Mouse (Mus musculus) lung, embryonic 14.5 days (tissue): Measurements from ENCODE around the gene Asgr1. TPM values are rescaled to one million over a fixed set of nuclear protein-coding genes. Genes with fewer than 3 reads are reported as not detected.

Experiments used
- ATAC-seq: fragments of 200-750 bp; cut with Nextera tagmentation; 2 replicates; pipeline ENCODE4 v1.8.0; 2017; ENCODE audit warnings: mild to moderate bottlenecking, moderate TSS enrichment, moderate library complexity; ENCODE audit not compliant: insufficient read depth
- DNase-seq: peaks from one replicate; pipeline ENCODE4 v3.0.0-alpha.2; 2015
- H3K27ac ChIP-seq: fragments of 300-500 bp; sonication (generic); 2 replicates; pipeline ENCODE4 v1.5.1; 2014; ENCODE audit warnings: low read depth, mild to moderate bottlenecking, moderate library complexity
- H3K27me3 ChIP-seq: fragments of 300-500 bp; sonication (generic); 2 replicates; pipeline ENCODE4 v1.6.1; 2014; ENCODE audit warnings: low read length, control low read depth; ENCODE audit not compliant: insufficient read depth
- H3K36me3 ChIP-seq: fragments of 300-500 bp; sonication (generic); 2 replicates; pipeline ENCODE4 v1.6.1; 2014; ENCODE audit warnings: control low read depth; ENCODE audit not compliant: insufficient read depth
- H3K4me1 ChIP-seq: fragments of 300-500 bp; sonication (generic); 2 replicates; pipeline ENCODE4 v1.6.1; 2014; ENCODE audit warnings: antibody characterized with exemption, control low read depth; ENCODE audit not compliant: insufficient read depth
- H3K4me2 ChIP-seq: fragments of 300-500 bp; sonication (generic); 2 replicates; pipeline ENCODE4 v1.6.1; 2014; ENCODE audit warnings: mild to moderate bottlenecking
- H3K4me3 ChIP-seq: fragments of 300-500 bp; sonication (generic); 2 replicates; pipeline ENCODE4 v1.5.1; 2014; ENCODE audit warnings: low read depth, low read length
- H3K9ac ChIP-seq: fragments of 300-500 bp; sonication (generic); 2 replicates; pipeline ENCODE4 v1.6.1; 2014
- H3K9me3 ChIP-seq: fragments of 300-500 bp; sonication (generic); 2 replicates; pipeline ENCODE4 v1.6.1; 2016; ENCODE audit warnings: low read depth, low read length, control low read depth
- CTCF ChIP-seq: IDR thresholded peaks from 2 replicates; pipeline ENCODE4 v1.5.1; 2016; ENCODE audit warnings: antibody characterized with exemption, low read depth
- WGBS: fragments of 180-500 bp; shearing (Covaris S2); extraction: QIAGEN DNeasy Blood & Tissue Kit; methylation state at CpG from one replicate; pipeline ENCODE4 v1.1.7; 2014; 5-methylcytosine and 5-hydroxymethylcytosine counted together
- polyA plus RNA-seq: library from polyadenylated mRNA; unstranded; fragments of >200 nt; fragmentation: Nextera tagmentation; extraction: Ambion mirVana; gene quantifications from 2 replicates; pipeline ENCODE4 v1.2.1, GENCODE M21; 2014

Gene Asgr1
- polyA plus RNA-seq, 1 experiment from 2014 or later: not detected

- no peak for TF ChIP-seq CTCF
- Histone ChIP-seq H3K9me3 (no peaks in the 10 kb centered on the region), H3K4me1 (no peaks in the 10 kb centered on the region), H3K27me3 (no peaks in the 10 kb centered on the region), H3K36me3 (no peaks in the 10 kb centered on the region), H3K4me2 (no peak overlapping the region), H3K9ac (no peak overlapping the region), H3K4me3 (no peak overlapping the region), H3K27ac (no peak overlapping the region)
- WGBS: 32% methylated on average over 2 of the region's 3 CpGs
- DNase-seq: peak; percentile 40
- ATAC-seq: no peak
Measured at GRCm38 (mm10) chr11:70077441-70077840, 23.6 kb downstream of the Asgr1 start.

GRCm38 (mm10) chr11:70079175-70079574 is 25.3 kb downstream of the Asgr1 start:
- Histone ChIP-seq H3K4me2 (no peak overlapping the region), H3K36me3 (no peaks in the 10 kb centered on the region), H3K27me3 (no peaks in the 10 kb centered on the region), H3K9me3 (no peaks in the 10 kb centered on the region), H3K4me1 (no peaks in the 10 kb centered on the region), H3K9ac (no peak overlapping the region), H3K4me3 (no peak overlapping the region), H3K27ac (no peak overlapping the region)
- 46% methylated on average over 6 of the region's 6 CpGs for WGBS
- no peak for TF ChIP-seq CTCF
- DNase-seq (no peak), ATAC-seq (no peak)

- ATAC-seq (no peak), DNase-seq (peak; percentile 34)
- H3K4me3 ChIP-seq: no peak overlapping the region
- WGBS: 72% methylated on average over 7 of the region's 7 CpGs
- no peak for TF ChIP-seq CTCF
- H3K4me1 ChIP-seq: no peaks in the 10 kb centered on the region
- no peak overlapping the region for H3K4me2 ChIP-seq
- H3K27me3 ChIP-seq: no peaks in the 10 kb centered on the region
- no peak overlapping the region for H3K9ac ChIP-seq
- H3K9me3 ChIP-seq: no peaks in the 10 kb centered on the region
- H3K36me3 ChIP-seq: no peaks in the 10 kb centered on the region
- no peak overlapping the region for H3K27ac ChIP-seq
Measured at GRCm38 (mm10) chr11:70079928-70080327, 26.0 kb downstream of the Asgr1 start.

GRCm38 (mm10) chr11:70080803-70081590 is 27.1 kb downstream of the Asgr1 start:
- 78% methylated on average over 15 of the region's 15 CpGs for WGBS
- H3K4me1 ChIP-seq: no peaks in the 10 kb centered on the region

GRCm38 (mm10) chr11:70084563-70084962 is 30.7 kb downstream of the Asgr1 start:
- no peak for ATAC-seq
- H3K9me3 ChIP-seq: no peaks in the 10 kb centered on the region
- WGBS: 78% methylated on average over 8 of the region's 8 CpGs

More at GRCm38 (mm10) chr11:70080803-70081590, 27.1 kb downstream of the Asgr1 start:
- ATAC-seq: no peak
- no peak for DNase-seq
- no peak overlapping the region for H3K4me3 ChIP-seq
- no peaks in the 10 kb centered on the region for H3K36me3 ChIP-seq
- no peak overlapping the region for H3K27ac ChIP-seq
- no peaks in the 10 kb centered on the region for H3K27me3 ChIP-seq
- H3K4me2 ChIP-seq: no peak overlapping the region
- no peaks in the 10 kb centered on the region for H3K9me3 ChIP-seq
- no peak for TF ChIP-seq CTCF
- no peak overlapping the region for H3K9ac ChIP-seq

GRCm38 (mm10) chr11:70091986-70092783 is 38.3 kb downstream of the Asgr1 start, which contains the start of gene Asgr2:
TSS of gene Asgr2 (plus strand) at chr11:70092644.
- DNase-seq (peak; percentile 28), ATAC-seq (no peak)
- TF ChIP-seq CTCF: no peak
- Histone ChIP-seq H3K36me3 (no peaks in the 10 kb centered on the region), H3K9me3 (no peaks in the 10 kb centered on the region), H3K4me2 (no peak within 1 kb of the TSS), H3K4me1 (no peaks in the 10 kb centered on the region), H3K27me3 (no peaks in the 10 kb centered on the region), H3K9ac (no peak within 1 kb of the TSS), H3K4me3 (no peak within 1 kb of the TSS), H3K27ac (no peak within 1 kb of the TSS)
- 58% methylated on average over 12 of the region's 12 CpGs for WGBS

More at GRCm38 (mm10) chr11:70084563-70084962, 30.7 kb downstream of the Asgr1 start:
- no peak for DNase-seq
- Histone ChIP-seq H3K4me2 (no peak overlapping the region), H3K4me3 (no peak overlapping the region), H3K27ac (no peak overlapping the region), H3K27me3 (no peaks in the 10 kb centered on the region), H3K9ac (no peak overlapping the region), H3K4me1 (no peaks in the 10 kb centered on the region), H3K36me3 (no peaks in the 10 kb centered on the region)
- TF ChIP-seq CTCF: no peak

- ATAC-seq (no peak), DNase-seq (peak; percentile 57)
- Histone ChIP-seq H3K9ac (no peak overlapping the region), H3K36me3 (no peaks in the 10 kb centered on the region), H3K27me3 (no peaks in the 10 kb centered on the region), H3K27ac (no peak overlapping the region), H3K9me3 (no peaks in the 10 kb centered on the region), H3K4me3 (no peak overlapping the region), H3K4me1 (no peaks in the 10 kb centered on the region), H3K4me2 (no peak overlapping the region; the same call in 1 of the 2 replicates)
- TF ChIP-seq CTCF: no peak
- WGBS: 45% methylated on average over 11 of the region's 11 CpGs
Measured at GRCm38 (mm10) chr11:70097396-70097795, 43.5 kb downstream of the Asgr1 start.
